Mouse (Mus musculus) kidney, adult 11 months (tissue): ENCODE measurements at regions not wholly inside any gene's neighbourhood (a gene's known extent, or its start where the extent isn't known, plus 50 kb on each side); places are given as distances from the start of the nearest gene placed in this dataset.

Source experiments
- DNase-seq: peaks from one replicate; pipeline ENCODE4 v3.0.0; 2022

GRCm38 (mm10) chr2:159392865-159393264 is 598.3 kb downstream of the Dhx35 start:
- DNase-seq: no peak

- DNase-seq: no peak
These were observed 607.0 kb downstream of the Dhx35 start for GRCm38 (mm10) chr2:159401421-159402100.

GRCm38 (mm10) chr2:159404940-159405339 is 610.3 kb downstream of the Dhx35 start:
- no peak for DNase-seq

- no peak for DNase-seq
These were observed 620.0 kb downstream of the Dhx35 start for GRCm38 (mm10) chr2:159414599-159414998.

GRCm38 (mm10) chr2:159418371-159418940 is 623.8 kb downstream of the Dhx35 start:
- no peak for DNase-seq

- DNase-seq: no peak
These were observed 627.8 kb downstream of the Dhx35 start for GRCm38 (mm10) chr2:159422281-159422937.

- DNase-seq: no peak
These were observed 633.6 kb downstream of the Dhx35 start for GRCm38 (mm10) chr2:159428201-159428600.

- peak; percentile 11 for DNase-seq
These were observed 636.1 kb downstream of the Dhx35 start for GRCm38 (mm10) chr2:159430577-159431329.

- DNase-seq: no peak
These were observed 644.4 kb downstream of the Dhx35 start for GRCm38 (mm10) chr2:159438961-159439360.

- no peak for DNase-seq
These were observed 649.0 kb downstream of the Dhx35 start for GRCm38 (mm10) chr2:159443581-159443980.

GRCm38 (mm10) chr2:159446434-159446833 is 651.8 kb downstream of the Dhx35 start:
- peak; percentile 13 for DNase-seq

- no peak for DNase-seq
These were observed 652.3 kb downstream of the Dhx35 start for GRCm38 (mm10) chr2:159446886-159447285.

GRCm38 (mm10) chr2:159448976-159449375 is 654.4 kb downstream of the Dhx35 start:
- DNase-seq: no peak

GRCm38 (mm10) chr2:159451439-159451838 is 656.8 kb downstream of the Dhx35 start:
- DNase-seq: no peak

- no peak for DNase-seq
These were observed 686.9 kb downstream of the Dhx35 start for GRCm38 (mm10) chr2:159481399-159482080.

- DNase-seq: no peak
These were observed 696.5 kb downstream of the Dhx35 start for GRCm38 (mm10) chr2:159491090-159491489.

GRCm38 (mm10) chr2:159498691-159499090 is 704.1 kb downstream of the Dhx35 start:
- DNase-seq: no peak

GRCm38 (mm10) chr2:159501039-159501438 is 706.4 kb downstream of the Dhx35 start:
- DNase-seq: no peak

- no peak for DNase-seq
These were observed 724.5 kb downstream of the Dhx35 start for GRCm38 (mm10) chr2:159519066-159519465.

- no peak for DNase-seq
These were observed 729.1 kb downstream of the Dhx35 start for GRCm38 (mm10) chr2:159523739-159524138.

GRCm38 (mm10) chr2:159534951-159535350 is 740.3 kb downstream of the Dhx35 start:
- peak; percentile 12 for DNase-seq

GRCm38 (mm10) chr2:159539261-159539660 is 744.7 kb downstream of the Dhx35 start:
- no peak for DNase-seq

GRCm38 (mm10) chr2:159557567-159557966 is 763.0 kb downstream of the Dhx35 start:
- DNase-seq: no peak
